Comparison of ENCODE assay signal across 17 mouse cellular contexts in the genomic region with DNA sequence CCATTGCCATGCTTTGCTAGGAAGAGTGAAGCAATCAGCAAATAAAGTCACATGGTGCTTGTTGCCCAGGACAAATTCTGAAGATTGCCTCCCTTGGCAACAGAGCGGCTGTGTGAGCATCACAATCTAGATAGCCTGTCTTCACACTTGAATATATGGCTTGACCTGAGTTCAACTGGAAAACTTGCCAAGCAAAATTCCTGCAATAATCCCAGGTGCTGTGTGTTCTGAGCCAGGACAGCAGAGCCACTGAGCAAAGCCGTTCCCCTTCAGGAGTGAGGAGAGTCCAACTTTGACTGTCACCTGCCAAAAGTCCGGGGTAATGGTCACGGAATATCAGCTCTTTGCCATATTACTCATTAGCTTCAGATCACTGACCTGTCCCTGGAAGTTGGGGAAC.
"Had no signal": no experiment of that assay in that cellular context is flagged by ENCODE, and none has a peak within 500 bp of the region (broad histone marks: within the 10 kb centered on the region; RNA-seq: fewer than 3 reads in every experiment).

No protein-coding gene starts in this region.

- H3K4me3 ChIP-seq: neural tube, embryonic 12.5 days; neural tube, embryonic 13.5 days; neural tube, embryonic 15.5 days; stomach, embryonic 15.5 days had no signal

- DNase-seq: retina, postnatal 1 day; right cerebral cortex, adult 18-20 months; right cerebral cortex, postnatal 14 days; right cerebral cortex, postnatal 25 days; right cerebral cortex, postnatal 4 days; spleen, adult 18-20 months; thymus, adult 18-20 months; thymus, adult 2 months; thymus, postnatal 14 days; thymus, postnatal 25 days; thymus, postnatal 36 days; thymus, postnatal 4 days had no signal

- H3K9ac ChIP-seq: neural tube, embryonic 12.5 days; neural tube, embryonic 13.5 days; neural tube, embryonic 15.5 days; stomach, embryonic 15.5 days had no signal

- H3K27me3 ChIP-seq: neural tube, embryonic 12.5 days; neural tube, embryonic 13.5 days; stomach, embryonic 15.5 days had no signal

- H3K27ac ChIP-seq: neural tube, embryonic 12.5 days; neural tube, embryonic 13.5 days; neural tube, embryonic 15.5 days; stomach, embryonic 15.5 days; stomach, postnatal 0 days had no signal

- H3K9me3 ChIP-seq: neural tube, embryonic 12.5 days; neural tube, embryonic 13.5 days; neural tube, embryonic 15.5 days; stomach, embryonic 15.5 days had no signal

- H3K4me2 ChIP-seq: neural tube, embryonic 12.5 days; neural tube, embryonic 13.5 days; neural tube, embryonic 15.5 days; stomach, embryonic 15.5 days had no signal

- H3K36me3 ChIP-seq: neural tube, embryonic 12.5 days; neural tube, embryonic 13.5 days; neural tube, embryonic 15.5 days; stomach, embryonic 15.5 days had no signal

- H3K4me1 ChIP-seq: neural tube, embryonic 12.5 days; neural tube, embryonic 15.5 days; stomach, embryonic 15.5 days had no signal
